Mouse (Mus musculus) heart, adult 8-10 months (tissue): Measurements from ENCODE around the gene Osbpl10. TPM values are rescaled to one million over a fixed set of nuclear protein-coding genes. Genes with fewer than 3 reads are reported as not detected.

Experiments used
- DNase-seq: peaks from one replicate; pipeline ENCODE4 v3.0.0; 2022; ENCODE audit warnings: low spot score
- total RNA-seq, 4 experiments: library from RNA; stranded (reverse); gene quantifications; 2 replicates each; pipeline ENCODE4 v1.2.4; 2022

The Osbpl10 gene
- total RNA-seq, 4 experiments from 2014 or later: 2.5 to 4.9 (median 3.3) TPM

- DNase-seq: no peak
Observed at GRCm38 (mm10) chr9:114982689-114983360, 4.5 kb downstream of the Osbpl10 start, which contains the start of gene Rps27rt. Gene Rps27rt, minus strand, starts transcription at chr9:114982739.

DNA sequence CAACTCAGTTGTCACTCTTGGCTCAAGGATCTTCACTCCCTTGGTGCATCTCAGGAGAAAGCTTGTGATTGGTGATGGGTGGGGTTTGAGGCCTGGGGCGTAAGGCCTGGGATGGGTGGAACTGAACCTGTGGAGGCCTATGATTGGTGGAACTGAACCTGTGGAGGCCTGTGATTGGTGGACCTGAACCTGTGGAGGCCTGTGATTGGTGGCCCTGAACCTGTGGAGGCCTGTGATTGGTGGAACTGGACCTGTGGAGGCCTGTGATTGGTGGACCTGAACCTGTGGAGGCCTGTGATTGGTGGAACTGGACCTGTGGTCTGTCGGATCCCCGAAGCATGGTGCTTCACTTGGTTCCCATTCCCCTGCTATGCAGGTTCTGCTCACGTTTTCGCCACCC, 7.4 kb downstream of the Osbpl10 start:
- no peak for DNase-seq

DNA sequence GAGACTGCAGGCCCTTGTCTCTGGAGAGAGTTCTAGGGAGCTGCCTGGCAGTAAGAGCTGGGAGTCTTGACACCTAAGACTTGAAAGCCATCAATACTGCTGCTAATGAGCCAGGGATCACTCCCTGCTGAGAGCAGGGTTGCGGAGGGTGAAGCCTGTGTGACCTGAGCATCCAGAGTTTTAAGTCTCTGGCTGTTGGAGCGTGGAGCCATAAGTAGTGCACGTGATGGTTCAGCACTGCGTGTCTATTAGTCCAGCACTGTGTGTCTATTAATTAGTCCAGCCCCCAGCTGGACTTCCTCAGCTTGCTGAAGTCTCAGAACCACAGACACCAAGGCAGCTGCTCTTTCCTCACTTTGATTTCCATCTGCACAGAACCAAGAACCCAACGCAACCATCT, 8.0 kb downstream of the Osbpl10 start:
- no peak for DNase-seq

- no peak for DNase-seq
Observed at GRCm38 (mm10) chr9:114988029-114988428, 9.7 kb downstream of the Osbpl10 start.

- no peak for DNase-seq
Observed at GRCm38 (mm10) chr9:114988610-114989327, 10.4 kb downstream of the Osbpl10 start.

DNA sequence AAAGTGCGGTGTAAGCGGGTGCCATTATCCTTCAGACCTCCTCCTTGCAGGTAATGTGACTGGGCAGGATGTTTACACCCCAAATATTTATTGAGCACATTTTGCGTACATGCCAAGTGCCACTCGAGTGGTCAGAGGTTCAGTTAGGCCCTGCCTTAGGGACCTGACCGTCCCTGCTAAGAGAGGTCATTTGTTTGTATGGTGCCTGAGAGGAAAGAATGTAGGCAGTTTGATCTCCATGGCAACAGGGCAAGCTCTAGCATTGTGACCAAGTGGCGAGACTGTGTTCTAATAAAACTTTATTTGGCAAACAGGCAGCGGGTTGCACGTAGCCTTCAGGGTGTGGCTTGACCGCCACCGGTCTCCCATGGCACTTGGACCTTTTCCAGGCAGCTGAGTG, 12.1 kb downstream of the Osbpl10 start:
- no peak for DNase-seq

DNA sequence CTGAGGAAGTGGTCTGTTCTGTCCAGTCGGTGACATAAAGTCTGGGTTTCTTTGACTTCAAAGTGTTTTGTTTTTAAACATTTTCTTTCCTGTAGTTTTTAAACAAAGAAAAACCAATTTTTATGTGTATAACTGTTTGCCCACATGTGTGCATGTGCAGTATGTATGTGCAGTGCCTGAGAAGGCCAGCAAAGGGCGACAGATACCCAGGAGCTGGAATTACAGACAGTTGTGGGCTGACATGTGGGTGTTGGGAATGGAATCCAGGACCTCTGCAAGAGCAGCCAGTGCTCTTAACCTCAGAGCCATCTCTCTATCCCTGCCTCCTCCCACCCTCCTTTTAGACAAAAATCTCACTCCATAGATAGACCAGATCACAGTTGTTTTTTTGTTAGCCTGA, 14.2 kb downstream of the Osbpl10 start:
- no peak for DNase-seq

GRCm38 (mm10) chr9:114995250-114995649, 16.9 kb downstream of the Osbpl10 start:
- DNase-seq: no peak

DNA sequence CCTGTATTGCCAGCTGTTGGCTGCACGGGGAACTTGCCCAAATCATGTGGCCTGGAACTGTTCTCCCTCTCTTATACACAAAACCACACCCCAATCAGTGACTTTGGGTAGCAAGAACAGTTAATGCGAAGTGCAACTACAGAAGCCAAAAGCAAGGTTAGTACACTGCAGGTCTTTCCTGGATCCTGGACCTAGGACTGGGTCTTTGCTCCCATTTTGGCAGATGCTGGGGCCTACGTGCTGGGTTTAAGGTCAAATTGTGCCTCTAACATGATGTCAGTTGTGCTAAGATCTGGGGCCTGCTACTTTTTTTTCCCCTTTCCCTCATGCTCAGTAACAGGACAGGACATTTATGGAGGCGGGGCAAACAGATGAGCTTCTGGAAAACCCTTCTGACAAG, 17.3 kb downstream of the Osbpl10 start:
- DNase-seq: no peak

GRCm38 (mm10) chr9:114996489-114996888, 18.1 kb downstream of the Osbpl10 start:
- DNase-seq: no peak

DNA sequence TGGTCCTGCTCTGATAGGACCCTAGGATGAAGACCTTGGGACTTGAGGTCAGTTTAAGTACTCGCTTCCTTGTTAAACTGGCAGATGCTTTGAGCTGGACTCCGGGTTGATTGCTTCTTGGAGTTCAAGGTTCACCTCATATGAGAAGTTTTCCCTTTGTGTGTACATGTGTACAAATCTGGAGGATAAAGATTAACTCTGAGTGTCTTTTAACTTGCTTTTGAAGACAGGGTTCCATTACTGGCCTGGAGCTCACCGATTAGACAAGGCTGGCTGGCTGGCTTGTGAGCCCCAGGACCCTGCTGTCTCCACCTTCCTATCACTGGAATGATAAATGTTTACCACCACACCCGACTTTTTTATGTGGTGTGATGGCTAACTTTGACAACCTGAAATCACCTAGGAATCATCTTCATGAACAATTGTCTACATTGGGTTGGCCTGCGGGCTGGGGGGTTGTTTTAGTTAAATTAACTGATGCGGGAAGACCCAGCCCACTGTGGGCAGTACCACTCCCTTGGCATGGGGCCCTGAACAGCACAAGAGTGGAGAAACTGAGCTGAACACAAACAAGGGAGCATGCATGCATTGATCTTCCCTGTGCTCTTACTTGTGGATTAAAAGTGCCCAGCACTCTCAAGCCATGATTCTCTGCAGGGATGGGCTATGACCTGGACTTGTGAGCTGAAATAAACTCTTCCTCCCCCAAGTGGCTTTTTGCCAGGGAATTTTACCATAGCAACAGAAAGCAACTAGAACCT, 20.8 kb downstream of the Osbpl10 start:
- DNase-seq: no peak

- no peak for DNase-seq
Observed at GRCm38 (mm10) chr9:114999771-115000146, 21.4 kb downstream of the Osbpl10 start.

- no peak for DNase-seq
Observed at GRCm38 (mm10) chr9:115005446-115005845, 27.1 kb downstream of the Osbpl10 start.

DNA sequence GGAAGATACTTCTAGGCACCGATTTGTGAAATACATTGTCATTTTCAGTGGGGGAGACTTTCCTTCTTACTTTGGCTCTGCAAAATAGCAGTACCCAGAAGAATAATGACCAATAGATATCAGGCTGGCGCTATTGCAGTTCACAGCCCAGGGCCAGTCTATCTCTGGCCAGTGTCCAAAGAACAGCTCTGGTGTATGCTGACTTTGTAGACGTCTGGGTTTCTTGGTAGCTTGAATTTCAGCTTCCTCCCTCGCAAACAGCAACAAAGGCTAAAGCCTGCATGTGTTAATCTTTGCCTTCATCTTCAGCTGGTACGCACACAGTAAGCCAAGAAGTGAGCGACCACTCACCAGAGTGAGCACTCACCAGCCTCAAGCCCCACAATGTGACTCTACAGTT, 29.4 kb downstream of the Osbpl10 start:
- no peak for DNase-seq

DNA sequence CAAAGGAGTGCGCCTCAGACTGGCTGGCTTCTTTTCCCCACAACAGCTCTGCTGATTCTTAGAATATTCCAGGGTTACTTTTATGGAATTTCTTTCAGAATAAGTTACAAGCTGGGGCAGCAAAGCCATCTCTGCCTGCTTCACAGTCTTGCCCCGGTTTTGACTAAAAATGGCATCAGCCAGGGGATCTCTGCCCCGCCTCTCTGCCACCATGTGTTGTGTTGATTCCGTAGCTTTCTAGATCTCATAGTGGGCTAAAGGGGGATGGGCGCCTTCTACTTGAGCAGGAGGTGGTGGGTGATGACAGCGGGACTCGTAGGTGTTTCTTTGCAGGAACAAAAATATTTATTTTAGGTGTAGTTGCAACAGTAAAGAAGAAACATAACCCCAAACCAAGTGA, 29.8 kb downstream of the Osbpl10 start:
- no peak for DNase-seq

DNA sequence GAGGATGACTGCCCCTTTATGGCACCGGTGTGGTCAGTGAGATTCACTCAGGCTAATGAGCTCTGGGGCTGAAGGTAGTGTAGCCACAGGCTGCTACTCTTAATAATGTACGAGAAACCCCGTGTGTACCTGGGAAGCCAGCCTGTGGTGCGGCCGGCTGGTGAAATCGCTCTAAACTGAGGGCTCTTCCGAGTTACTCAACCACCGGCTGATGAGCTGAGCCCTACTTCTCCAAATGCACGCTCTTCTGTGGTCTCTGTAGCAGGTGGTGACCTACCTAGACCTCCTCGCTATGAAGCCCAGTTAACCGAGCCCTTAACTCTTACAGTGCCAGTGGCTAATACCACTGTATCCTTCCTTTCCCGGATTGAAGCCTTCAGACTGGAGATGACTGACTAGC, 34.0 kb downstream of the Osbpl10 start:
- no peak for DNase-seq

DNA sequence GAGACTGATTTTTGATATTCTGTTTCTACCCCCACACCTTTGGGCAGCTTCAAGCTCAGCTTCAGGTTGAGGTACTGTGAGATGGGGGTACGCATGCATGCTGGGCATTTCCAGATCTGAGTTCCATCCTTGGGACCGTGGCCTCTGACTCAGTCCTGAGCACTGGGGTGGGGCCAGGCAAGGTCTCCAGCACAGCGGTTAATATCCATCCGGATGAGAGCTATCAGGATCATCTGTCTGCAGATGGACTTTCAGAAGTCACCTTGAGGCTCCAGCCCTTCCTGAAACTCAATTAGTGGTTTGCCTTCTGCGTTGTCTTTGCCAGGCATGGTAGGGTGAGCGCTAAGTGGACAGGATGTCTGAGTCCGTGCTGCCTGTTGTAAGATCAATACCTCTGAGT, 41.8 kb downstream of the Osbpl10 start:
- DNase-seq: no peak

DNA sequence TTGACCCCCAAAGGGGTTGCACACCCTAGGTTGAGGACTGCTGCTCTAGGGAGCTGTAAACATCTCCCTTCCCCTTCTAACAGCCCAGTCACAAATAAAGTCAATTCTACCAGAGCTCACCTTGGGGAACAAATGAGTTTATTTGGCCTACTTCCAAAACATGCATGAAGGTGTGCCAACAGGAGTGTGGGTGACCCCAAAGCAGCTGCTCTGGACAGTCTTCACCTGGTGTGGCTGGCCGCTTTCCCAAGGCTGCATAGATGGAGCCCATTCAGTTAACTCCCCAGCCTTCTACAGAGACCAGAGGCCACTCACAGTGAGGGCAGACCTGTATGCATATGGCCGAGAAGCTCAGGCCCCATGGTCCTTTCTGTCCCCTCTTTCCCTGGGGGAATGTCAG, 43.0 kb downstream of the Osbpl10 start:
- DNase-seq: no peak

GRCm38 (mm10) chr9:115023137-115023536, 44.8 kb downstream of the Osbpl10 start:
- DNase-seq: no peak

DNA sequence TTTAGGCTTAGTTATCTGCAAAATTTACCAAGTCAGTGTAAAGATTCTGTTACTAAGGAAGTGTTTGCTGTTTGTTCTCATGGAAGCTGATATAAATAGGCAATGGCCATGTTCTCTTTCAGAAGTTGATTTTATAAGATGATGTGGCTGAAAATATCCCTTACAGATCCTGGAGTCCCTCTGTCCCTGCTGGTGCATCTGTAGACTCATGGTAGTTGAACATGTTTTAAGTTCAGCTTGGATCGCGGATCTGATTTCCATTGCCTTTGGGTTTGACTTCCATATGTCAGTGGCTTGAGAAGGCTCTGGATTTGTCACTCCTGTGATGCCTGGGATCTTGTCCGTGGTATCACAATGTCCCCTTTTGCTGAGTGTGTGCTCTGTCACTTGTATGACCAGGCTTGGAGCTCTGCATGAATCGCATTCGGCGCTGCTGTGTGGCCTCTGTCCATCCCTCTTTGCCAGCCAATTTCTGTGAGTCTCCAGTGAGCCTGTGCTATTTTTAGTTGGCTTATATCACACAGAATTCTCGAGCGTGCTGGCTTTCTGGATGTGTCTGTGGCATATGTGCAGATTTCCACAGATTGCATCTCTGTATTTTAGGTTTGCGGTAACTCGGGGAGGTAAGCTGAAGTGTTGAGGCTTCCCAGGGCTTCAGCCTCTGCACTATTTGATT, 45.5 kb downstream of the Osbpl10 start:
- peak; percentile 45 for DNase-seq

DNA sequence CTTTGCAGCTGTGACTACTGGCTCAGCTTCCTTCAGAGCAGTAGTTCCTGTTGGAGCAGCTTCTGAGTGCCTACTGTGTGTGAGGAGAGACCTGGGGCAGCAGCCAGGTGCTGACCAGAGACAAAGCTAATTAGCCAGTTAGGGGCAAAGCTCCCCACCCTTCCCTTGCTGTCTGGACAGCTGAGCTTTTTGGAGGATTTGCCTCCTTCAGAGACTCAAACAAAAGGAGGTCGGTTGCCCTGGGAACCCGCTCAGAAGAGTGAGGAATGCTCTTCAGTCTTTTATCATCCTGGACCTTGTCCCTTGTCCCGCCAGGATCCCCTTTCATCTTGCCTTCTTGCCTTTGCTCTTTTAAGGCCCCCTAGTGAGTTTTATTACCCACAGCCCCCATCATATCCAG, 50.9 kb downstream of the Osbpl10 start:
- DNase-seq: no peak

- no peak for DNase-seq
Observed at GRCm38 (mm10) chr9:115030581-115030980, 52.2 kb downstream of the Osbpl10 start.
